Mouse (Mus musculus) hindbrain, postnatal 0 days (tissue): Measurements from ENCODE around the gene Sh3rf3. TPM values are rescaled to one million over a fixed set of nuclear protein-coding genes. Genes with fewer than 3 reads are reported as not detected.

Experiments
- ATAC-seq: fragments of 200-750 bp; cut with Nextera tagmentation; 2 replicates; pipeline ENCODE4 v1.8.0; 2017; ENCODE audit warnings: mild to moderate bottlenecking, moderate TSS enrichment, moderate library complexity
- DNase-seq: peaks from one replicate; pipeline ENCODE4 v3.0.0-alpha.2; 2015; ENCODE audit warnings: low spot score
- H3K27ac ChIP-seq: fragments of 300-500 bp; sonication (generic); 2 replicates; pipeline ENCODE4 v1.5.1; 2014; ENCODE audit warnings: mild to moderate bottlenecking
- H3K27me3 ChIP-seq: fragments of 300-500 bp; sonication (generic); 2 replicates; pipeline ENCODE4 v1.6.1; 2014; ENCODE audit warnings: low read length, mixed read lengths; ENCODE audit not compliant: insufficient read depth
- H3K36me3 ChIP-seq: fragments of 300-500 bp; sonication (generic); 2 replicates; pipeline ENCODE4 v1.6.1; 2014; ENCODE audit warnings: low read length, mixed read lengths; ENCODE audit not compliant: insufficient read depth
- H3K4me1 ChIP-seq: fragments of 300-500 bp; sonication (generic); 2 replicates; pipeline ENCODE4 v1.6.1; 2014; ENCODE audit warnings: antibody characterized with exemption, low read length, mixed read lengths; ENCODE audit not compliant: insufficient read depth
- H3K4me2 ChIP-seq: fragments of 300-500 bp; sonication (generic); 2 replicates; pipeline ENCODE4 v1.6.1; 2014; ENCODE audit warnings: low read depth, mild to moderate bottlenecking, low read length, moderate library complexity, mixed read lengths
- H3K4me3 ChIP-seq: fragments of 300-500 bp; sonication (generic); 2 replicates; pipeline ENCODE4 v1.5.1; 2014; ENCODE audit warnings: low read length
- H3K9ac ChIP-seq: fragments of 300-500 bp; sonication (generic); replicated peaks from 2 replicates; pipeline ENCODE4 v1.6.1; 2014; ENCODE audit warnings: mild to moderate bottlenecking, low read length, moderate library complexity, mixed read lengths
- H3K9me3 ChIP-seq: fragments of 300-500 bp; sonication (generic); 2 replicates; pipeline ENCODE4 v1.6.1; 2016; ENCODE audit warnings: low read length, mixed read lengths
- CTCF ChIP-seq: IDR thresholded peaks from 2 replicates; pipeline ENCODE4 v1.5.1; 2016; ENCODE audit warnings: antibody characterized with exemption, control low read depth, low read depth
- WGBS: fragments of 180-500 bp; shearing (Covaris S2); extraction: QIAGEN DNeasy Blood & Tissue Kit; methylation state at CpG from one replicate; pipeline ENCODE4 v1.1.7; 2014; 5-methylcytosine and 5-hydroxymethylcytosine counted together
- polyA plus RNA-seq: library from polyadenylated mRNA; unstranded; fragments of >200 nt; fragmentation: Nextera tagmentation; extraction: Ambion mirVana; gene quantifications from 2 replicates; pipeline ENCODE4 v1.2.1, GENCODE M21; 2015
- total RNA-seq: library from RNA; depleted of rRNA; stranded (reverse); fragments of >200 nt; gene quantifications from 2 replicates; pipeline ENCODE4 v1.2.3, GENCODE M21; 2014

Gene Sh3rf3
- total and polyA plus RNA-seq, 2 experiments from 2014 or later, result 2.2 to 23.8 TPM

GRCm38 (mm10) chr10:58994726-58995125, 181.6 kb downstream of the Sh3rf3 start:
- Histone ChIP-seq H3K36me3 (no peaks in the 10 kb centered on the region), H3K9ac (no peak overlapping the region), H3K4me2 (no peak overlapping the region), H3K4me1 (no peaks in the 10 kb centered on the region), H3K27ac (no peak overlapping the region), H3K27me3 (no peaks in the 10 kb centered on the region), H3K4me3 (no peak overlapping the region), H3K9me3 (no peaks in the 10 kb centered on the region)
- WGBS, result 81% methylated on average over 2 of the region's 2 CpGs
- ATAC-seq (no peak), DNase-seq (no peak)
- no peak for TF ChIP-seq CTCF

GRCm38 (mm10) chr10:58995132-58995531, 182.0 kb downstream of the Sh3rf3 start:
- TF ChIP-seq CTCF, result peak; percentile 17; the same call in 1 of the 2 replicates
- WGBS, result 61% methylated on average over 3 of the region's 3 CpGs
- no peak for ATAC-seq

GRCm38 (mm10) chr10:59002361-59002760, 189.2 kb downstream of the Sh3rf3 start:
- Histone ChIP-seq H3K4me2 (no peak overlapping the region), H3K36me3 (no peaks in the 10 kb centered on the region), H3K4me1 (no peaks in the 10 kb centered on the region), H3K9me3 (no peaks in the 10 kb centered on the region), H3K27ac (no peak overlapping the region), H3K4me3 (no peak overlapping the region), H3K9ac (no peak overlapping the region), H3K27me3 (no peaks in the 10 kb centered on the region)
- TF ChIP-seq CTCF, result no peak
- WGBS, result 88% methylated on average over 9 of the region's 9 CpGs
- ATAC-seq (no peak), DNase-seq (no peak)

More at GRCm38 (mm10) chr10:58995132-58995531, 182.0 kb downstream of the Sh3rf3 start:
- no peak for DNase-seq
- Histone ChIP-seq H3K36me3 (no peaks in the 10 kb centered on the region), H3K9ac (no peak overlapping the region), H3K4me1 (no peaks in the 10 kb centered on the region), H3K9me3 (no peaks in the 10 kb centered on the region), H3K27ac (no peak overlapping the region), H3K4me2 (no peak overlapping the region), H3K4me3 (no peak overlapping the region), H3K27me3 (no peaks in the 10 kb centered on the region)

- WGBS, result 78% methylated on average over 7 of the region's 7 CpGs
- no peak for DNase-seq
These were observed 198.3 kb downstream of the Sh3rf3 start for GRCm38 (mm10) chr10:59011415-59011814.

GRCm38 (mm10) chr10:59013618-59014017, 200.5 kb downstream of the Sh3rf3 start:
- Histone ChIP-seq H3K9me3 (no peaks in the 10 kb centered on the region), H3K4me1 (no peaks in the 10 kb centered on the region), H3K4me3 (no peak overlapping the region), H3K27me3 (no peaks in the 10 kb centered on the region), H3K36me3 (no peaks in the 10 kb centered on the region), H3K9ac (no peak overlapping the region), H3K27ac (no peak overlapping the region), H3K4me2 (no peak overlapping the region)
- DNase-seq (no peak), ATAC-seq (no peak)
- no peak for TF ChIP-seq CTCF
- 71% methylated on average over 9 of the region's 9 CpGs for WGBS

More at GRCm38 (mm10) chr10:59011415-59011814, 198.3 kb downstream of the Sh3rf3 start:
- Histone ChIP-seq H3K27me3 (no peaks in the 10 kb centered on the region), H3K9ac (no peak overlapping the region), H3K9me3 (no peaks in the 10 kb centered on the region), H3K4me3 (no peak overlapping the region), H3K4me1 (no peaks in the 10 kb centered on the region), H3K4me2 (no peak overlapping the region), H3K27ac (no peak overlapping the region), H3K36me3 (no peaks in the 10 kb centered on the region)
- no peak for ATAC-seq
- no peak for TF ChIP-seq CTCF

- DNase-seq (peak; percentile 9), ATAC-seq (no peak)
- no peaks in the 10 kb centered on the region for H3K27me3 ChIP-seq
- no peak overlapping the region for H3K27ac ChIP-seq
- H3K36me3 ChIP-seq, result no peaks in the 10 kb centered on the region
- no peak overlapping the region for H3K4me2 ChIP-seq
- TF ChIP-seq CTCF, result peak; percentile 18; the same call in 1 of the 2 replicates
- no peak overlapping the region for H3K4me3 ChIP-seq
- WGBS, result 39% methylated on average over 3 of the region's 3 CpGs
- no peaks in the 10 kb centered on the region for H3K9me3 ChIP-seq
- H3K9ac ChIP-seq, result no peak overlapping the region
- no peaks in the 10 kb centered on the region for H3K4me1 ChIP-seq
These were observed 206.3 kb downstream of the Sh3rf3 start for GRCm38 (mm10) chr10:59019302-59019973.

- ATAC-seq, result no peak
- H3K4me3 ChIP-seq, result no peak overlapping the region
- H3K9ac ChIP-seq, result no peak overlapping the region
- TF ChIP-seq CTCF, result peak; percentile 26; the same call in 1 of the 2 replicates
- peak; percentile 9 for DNase-seq
- no peaks in the 10 kb centered on the region for H3K36me3 ChIP-seq
- no peak overlapping the region for H3K27ac ChIP-seq
- H3K4me2 ChIP-seq, result no peak overlapping the region
- WGBS, result 87% methylated on average over 4 of the region's 4 CpGs
- no peaks in the 10 kb centered on the region for H3K4me1 ChIP-seq
- 0 out of 2 replicates have a peak, but pooled peaks cover 2% of the 10 kb centered on the region for H3K9me3 ChIP-seq
- H3K27me3 ChIP-seq, result no peaks in the 10 kb centered on the region
These were observed 237.3 kb downstream of the Sh3rf3 start for GRCm38 (mm10) chr10:59050434-59050833.
